Mouse (Mus musculus): ENCODE data around the gene Smpdl3a. TPM values are rescaled to one million over a fixed set of nuclear protein-coding genes. Genes with fewer than 3 reads are reported as not detected.

The Smpdl3a gene
- total RNA-seq, 1 experiment = 0.49 TPM

DNA sequence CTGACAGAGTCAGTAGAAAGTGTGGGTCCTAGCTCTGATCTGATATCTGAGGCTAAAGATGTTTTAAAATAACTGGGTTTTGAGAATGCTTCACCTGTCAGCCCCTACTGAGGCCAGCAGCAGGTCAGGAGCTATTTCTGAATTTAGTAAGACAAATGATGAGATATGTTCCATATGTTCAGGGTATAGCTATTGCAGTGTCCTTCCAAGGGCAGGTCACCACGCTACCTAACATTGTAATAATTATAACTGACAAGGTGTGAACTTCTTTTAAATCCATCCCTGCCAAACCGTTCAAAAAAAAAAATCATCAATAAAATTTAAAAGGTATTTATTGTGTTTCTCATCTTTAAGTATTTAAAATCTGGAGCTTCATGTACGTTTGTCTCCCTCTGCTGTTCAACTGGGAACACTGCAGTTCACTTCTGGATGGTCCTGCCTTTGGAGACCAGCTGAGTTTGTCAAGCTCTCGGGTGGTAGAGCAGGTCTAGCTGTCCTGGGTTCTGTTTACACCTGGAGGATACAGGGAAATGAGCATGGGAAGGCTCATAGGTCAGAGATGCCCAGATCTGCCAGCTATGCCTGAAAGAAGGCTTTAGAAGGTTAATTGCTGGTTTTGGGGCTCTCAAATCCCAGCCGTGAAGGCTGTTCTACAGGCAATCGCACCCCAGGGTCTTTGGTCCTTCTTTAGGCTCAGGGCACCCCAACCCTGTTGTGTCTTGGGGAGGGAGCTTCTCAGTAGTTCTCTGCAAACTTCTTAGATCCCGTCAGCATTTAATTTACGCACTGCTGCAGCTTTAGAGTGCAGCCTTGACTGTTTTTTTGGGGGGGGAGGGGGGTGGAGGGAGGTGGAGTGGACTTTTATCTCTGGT, 47.7 kb downstream of the Smpdl3a start:
- in situ Hi-C loops (cut with MboI; ENCODE audit: low sequenced_read_pairs in 2 of 2, unreplicated experiment in 2 of 2) = no loop called here
- Histone ChIP-seq H3K4me1 (ENCODE audit: control insufficient read depth in 2 of 2, insufficient read depth in 2 of 2, low read length in 2 of 2, poor library complexity in 1 of 2) (no peaks in the 10 kb centered on the region), H3K9me3 (ENCODE audit: control insufficient read depth, insufficient read depth, low read depth, low read length) (no peaks in the 10 kb centered on the region), H3K4me3 (ENCODE audit: insufficient read depth in 1 of 2, low read depth in 1 of 2, low read length in 2 of 2, poor library complexity in 1 of 2, severe bottlenecking in 1 of 2) (no peak overlapping the region), H3K36me3 (ENCODE audit: control insufficient read depth, insufficient read depth, low read length, poor library complexity, severe bottlenecking) (no peaks in the 10 kb centered on the region), H3K27ac (ENCODE audit: insufficient read depth, low read depth, low read length, poor library complexity, severe bottlenecking) (no peak overlapping the region), H3K9ac (ENCODE audit: insufficient read depth, low read depth, low read length, poor library complexity, severe bottlenecking) (no peak overlapping the region)
- TF ChIP-seq ZC3H11A (IDR thresholded peaks at IDR 0.05; ENCODE audit: borderline replicate concordance, low read depth, low read length) (peak; percentile 85), MAFK (IDR thresholded peaks at IDR 0.05; ENCODE audit: insufficient read depth, low read depth, low read length) (no peak)
- peak; percentile 38 for DNase-seq (ENCODE audit: low read depth, low spot score)

DNA sequence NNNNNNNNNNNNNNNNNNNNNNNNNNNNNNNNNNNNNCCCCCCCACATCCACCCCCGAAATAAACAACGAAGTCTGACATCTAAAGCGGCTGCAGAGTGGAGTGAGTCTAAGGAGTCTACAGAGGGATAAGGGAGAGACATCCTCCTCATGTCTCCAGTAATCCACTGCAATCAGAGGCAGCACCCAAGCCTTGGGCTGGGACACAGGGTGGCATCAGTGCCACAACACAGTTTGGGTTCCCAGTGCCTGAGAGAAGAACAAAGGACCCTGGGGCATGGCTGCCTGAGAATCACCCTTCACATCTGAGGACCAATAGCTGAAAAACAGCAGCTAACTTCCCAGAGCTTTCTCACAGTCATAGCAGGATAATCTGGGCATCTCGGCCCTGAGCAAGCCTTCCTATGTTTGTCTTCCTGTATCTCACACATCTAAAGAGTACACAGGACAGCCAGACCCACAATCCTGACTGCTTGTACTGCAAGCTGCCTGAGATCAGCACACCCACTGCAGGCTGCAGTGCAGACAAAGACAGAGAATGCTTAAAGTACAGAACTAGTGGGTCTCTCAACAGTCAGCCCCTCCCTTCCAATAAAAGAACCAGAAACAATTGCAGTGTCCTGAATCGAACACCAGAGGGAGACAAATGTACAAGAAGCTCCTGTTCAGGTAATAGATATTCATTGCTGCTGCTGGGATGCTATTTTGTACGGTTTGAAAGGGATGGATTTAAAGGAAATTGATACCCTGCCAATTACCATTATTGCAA, 54.0 kb downstream of the Smpdl3a start:
- no peak overlapping the region for H3K9ac ChIP-seq (ENCODE audit: insufficient read depth, low read depth, low read length, poor library complexity, severe bottlenecking)
- no peaks in the 10 kb centered on the region for H3K9me3 ChIP-seq (ENCODE audit: control insufficient read depth, insufficient read depth, low read depth, low read length)
- no peaks in the 10 kb centered on the region for H3K36me3 ChIP-seq (ENCODE audit: control insufficient read depth, insufficient read depth, low read length, poor library complexity, severe bottlenecking)
- in situ Hi-C loops (cut with MboI; ENCODE audit: low sequenced_read_pairs in 2 of 2, unreplicated experiment in 2 of 2) = no loop called here
- H3K27ac ChIP-seq (ENCODE audit: insufficient read depth, low read depth, low read length, poor library complexity, severe bottlenecking) = no peak overlapping the region
- TF ChIP-seq HCFC1 (IDR thresholded peaks at IDR 0.05; ENCODE audit: borderline replicate concordance, insufficient read depth, low read length) (no peak), CHD2 (IDR thresholded peaks at IDR 0.05; ENCODE audit: low read depth, low read length) (no peak), MAFK (IDR thresholded peaks at IDR 0.05; ENCODE audit: insufficient read depth, low read depth, low read length) (no peak), ZNF384 (IDR thresholded peaks at IDR 0.05; ENCODE audit: low read depth, low read length) (no peak), ZC3H11A (IDR thresholded peaks at IDR 0.05; ENCODE audit: borderline replicate concordance, low read depth, low read length) (peak; percentile 87)
- no peaks in the 10 kb centered on the region for H3K4me1 ChIP-seq (ENCODE audit: control insufficient read depth in 2 of 2, insufficient read depth in 2 of 2, low read length in 2 of 2, poor library complexity in 1 of 2)
- no peak overlapping the region for H3K4me3 ChIP-seq (ENCODE audit: insufficient read depth in 1 of 2, low read depth in 1 of 2, low read length in 2 of 2, poor library complexity in 1 of 2, severe bottlenecking in 1 of 2)
- DNase-seq (ENCODE audit: low read depth, low spot score) = peak; percentile 72

Other genes with a start within 250 kb of the Smpdl3a start
- gene Pkib, start 162.4 kb upstream of the Smpdl3a start, total RNA-seq (2012; rRNA removed) = 0.48 and 0.76 TPM in 2 replicates
- 0.27 and 0.42 TPM in 2 replicates for gene Fabp7, start 9.5 kb upstream of the Smpdl3a start, total RNA-seq (2012; rRNA removed)